Mouse (Mus musculus) spleen, adult 2 months (tissue): ENCODE data around the gene Cacng4.

Experiments used
- CTCF ChIP-seq: fragments of 200-500 bp; IDR thresholded peaks from 2 replicates; pipeline ENCODE4 v1.5.1; 2011; ENCODE audit warnings: mild to moderate bottlenecking, inconsistent platforms; ENCODE audit not compliant: insufficient read depth, insufficient read length, insufficient replicate concordance; ENCODE audit errors: extremely low read depth
- POLR2A ChIP-seq: fragments of 200-500 bp; IDR thresholded peaks from 2 replicates; pipeline ENCODE4 v1.6.1; 2011; ENCODE audit warnings: low read depth, low read length, inconsistent platforms

- no peak for TF ChIP-seq CTCF
- no peak for TF ChIP-seq POLR2A
These were observed 15.5 kb downstream of the Cacng4 start for GRCm38 (mm10) chr11:107778859-107779258.
